Mouse (Mus musculus) embryonic facial prominence, embryonic 11.5 days (tissue): ENCODE results near the gene 2310002L09Rik. TPM values are rescaled to one million over a fixed set of nuclear protein-coding genes. Genes with fewer than 3 reads are reported as not detected.
"Not testable (repeated sequence)": the region's sequence is repeated elsewhere in the genome, so short reads cannot be mapped to it uniquely, and the experiment has no call there.

Source experiments
- ATAC-seq: fragments of 200-750 bp; cut with Nextera tagmentation; replicated peaks from 2 replicates; pipeline ENCODE4 v1.8.0; 2017; ENCODE audit warnings: low read depth; ENCODE audit not compliant: insufficient number of reproducible peaks, low FRiP score, low TSS enrichment
- DNase-seq: peaks from one replicate; pipeline ENCODE4 v3.0.0-alpha.2; 2015; ENCODE audit warnings: low spot score
- H3K27ac ChIP-seq: fragments of 300-500 bp; sonication (generic); replicated peaks from 2 replicates; pipeline ENCODE4 v1.5.1; 2014; ENCODE audit warnings: mild to moderate bottlenecking, low read depth, low read length, control low read depth
- H3K27me3 ChIP-seq: fragments of 300-500 bp; sonication (generic); 2 replicates; pipeline ENCODE4 v1.6.1; 2014; ENCODE audit warnings: mild to moderate bottlenecking, low read length, moderate library complexity, mixed read lengths; ENCODE audit not compliant: control insufficient read depth, insufficient read depth
- H3K36me3 ChIP-seq: fragments of 300-500 bp; sonication (generic); replicated peaks from 2 replicates; pipeline ENCODE4 v1.6.1; 2014; ENCODE audit warnings: low read depth, mild to moderate bottlenecking, low read length, moderate library complexity, mixed read lengths; ENCODE audit not compliant: control insufficient read depth, insufficient read depth
- H3K4me1 ChIP-seq: fragments of 300-500 bp; sonication (generic); 2 replicates; pipeline ENCODE4 v1.6.1; 2014; ENCODE audit warnings: low read length, mixed read lengths; ENCODE audit not compliant: control insufficient read depth, insufficient read depth
- H3K4me2 ChIP-seq: fragments of 300-500 bp; sonication (generic); 2 replicates; pipeline ENCODE4 v1.6.1; 2014; ENCODE audit warnings: low read depth, mild to moderate bottlenecking, control low read depth, low read length, moderate library complexity
- H3K4me3 ChIP-seq: fragments of 300-500 bp; sonication (generic); 2 replicates; pipeline ENCODE4 v1.5.1; 2014; ENCODE audit warnings: low read depth, low read length, control low read depth
- H3K9ac ChIP-seq: fragments of 300-500 bp; sonication (generic); replicated peaks from 2 replicates; pipeline ENCODE4 v1.6.1; 2014; ENCODE audit warnings: mild to moderate bottlenecking, control low read depth, low read length
- H3K9me3 ChIP-seq: fragments of 300-500 bp; sonication (generic); replicated peaks from 2 replicates; pipeline ENCODE4 v1.6.1; 2016; ENCODE audit warnings: mild to moderate bottlenecking, low read length, inconsistent platforms, mixed read lengths; ENCODE audit not compliant: control insufficient read depth
- WGBS: fragments of 180-500 bp; shearing (Covaris S2); extraction: QIAGEN DNeasy Blood & Tissue Kit; methylation state at CpG from one replicate; pipeline ENCODE4 v1.1.7; 2014; 5-methylcytosine and 5-hydroxymethylcytosine counted together
- polyA plus RNA-seq: library from polyadenylated mRNA; unstranded; fragments of >200 nt; fragmentation: Nextera tagmentation; extraction: Ambion mirVana; gene quantifications from 2 replicates; pipeline ENCODE4 v1.2.1, GENCODE M21; 2014

The 2310002L09Rik gene
- 0.56 and 1.3 TPM in 2 replicates for polyA plus RNA-seq

DNA sequence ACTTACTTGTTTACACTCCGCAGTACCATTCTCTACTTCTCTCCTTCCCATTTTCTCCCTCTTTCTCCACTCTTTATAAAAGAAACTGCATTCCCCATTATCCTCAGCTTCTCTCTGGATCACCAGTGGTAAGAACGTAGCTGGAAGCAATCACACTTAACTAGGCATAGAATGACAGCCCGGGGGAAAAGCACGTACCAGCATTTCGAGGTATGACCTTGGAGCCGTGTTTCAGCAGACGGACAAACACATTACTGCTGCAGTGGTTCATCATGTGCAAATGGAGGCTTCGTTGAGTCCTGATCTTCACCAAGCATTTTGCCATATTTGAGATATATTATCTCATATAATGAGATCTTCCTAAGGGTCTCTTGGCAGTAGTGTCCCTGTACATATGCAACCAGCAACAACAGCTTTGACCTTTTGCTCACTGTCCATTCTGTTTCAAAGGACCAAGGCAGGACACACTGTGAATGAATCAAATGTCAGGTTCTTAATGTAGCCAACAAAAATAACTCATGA lies at the start of gene 2310002L09Rik:
TSS of gene 2310002L09Rik (minus strand) at position 472 of the 522 bp plus-strand sequence.
- DNase-seq (peak; percentile 19), ATAC-seq (no peak)
- H3K9ac ChIP-seq, result no peak within 1 kb of the TSS
- no peaks in the 10 kb centered on the region for H3K27me3 ChIP-seq
- no peaks in the 10 kb centered on the region for H3K9me3 ChIP-seq
- 62% methylated on average over 8 of the region's 8 CpGs for WGBS
- no peaks in the 10 kb centered on the region for H3K4me1 ChIP-seq
- no peak within 1 kb of the TSS for H3K4me2 ChIP-seq
- H3K27ac ChIP-seq, result no peak within 1 kb of the TSS
- no peak within 1 kb of the TSS for H3K4me3 ChIP-seq
- H3K36me3 ChIP-seq, result no peaks in the 10 kb centered on the region

DNA sequence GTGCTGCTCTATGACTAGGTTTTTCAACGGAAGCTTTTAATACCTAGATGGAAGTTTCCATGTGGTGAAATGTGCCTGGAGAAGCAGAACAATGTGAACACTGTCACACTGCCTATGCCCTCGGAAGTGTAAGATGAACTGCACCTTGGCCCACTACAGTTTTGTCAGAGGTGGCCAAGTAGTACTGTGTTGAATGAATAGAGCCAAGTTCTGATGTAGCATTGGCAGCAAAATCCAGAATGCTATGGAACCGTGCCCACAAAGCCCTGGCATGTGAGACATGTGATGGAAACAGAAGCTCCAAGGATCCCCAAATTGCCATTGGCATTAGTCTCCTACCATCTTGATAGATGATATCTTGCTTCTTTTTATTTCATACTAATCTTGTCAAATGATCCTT lies 29.8 kb upstream of the 2310002L09Rik start:
- H3K4me3 ChIP-seq, result no peak overlapping the region
- no peaks in the 10 kb centered on the region for H3K27me3 ChIP-seq
- H3K9ac ChIP-seq, result no peak overlapping the region
- H3K27ac ChIP-seq, result no peak overlapping the region
- DNase-seq, result no peak
- WGBS, result 84% methylated on average over 3 of the region's 3 CpGs
- no peak for ATAC-seq
- no peak overlapping the region for H3K4me2 ChIP-seq
- H3K36me3 ChIP-seq, result no peaks in the 10 kb centered on the region
- no peaks in the 10 kb centered on the region for H3K4me1 ChIP-seq
- no peaks in the 10 kb centered on the region for H3K9me3 ChIP-seq

GRCm38 (mm10) chr4:73920660-73921059 lies 30.0 kb downstream of the 2310002L09Rik start, which contains the start of gene Gm11756:
Gene Gm11756 (minus strand): TSS chr4:73920760.
- H3K36me3 ChIP-seq, DNase-seq, H3K4me2 ChIP-seq, H3K4me3 ChIP-seq, H3K27ac ChIP-seq, H3K27me3 ChIP-seq, H3K9me3 ChIP-seq, H3K4me1 ChIP-seq, H3K9ac ChIP-seq, ATAC-seq: not testable (repeated sequence)
- 85% methylated on average over 6 of the region's 6 CpGs for WGBS

GRCm38 (mm10) chr4:73905853-73906252 lies 44.8 kb downstream of the 2310002L09Rik start, which contains the start of gene Gm13871:
Gene Gm13871 (minus strand): TSS chr4:73905953.
- WGBS, result no CpG with 5 or more reads among the region's 4 CpGs
- DNase-seq, ATAC-seq, H3K4me2 ChIP-seq, H3K9me3 ChIP-seq, H3K4me1 ChIP-seq, H3K4me3 ChIP-seq, H3K36me3 ChIP-seq, H3K27me3 ChIP-seq, H3K27ac ChIP-seq, H3K9ac ChIP-seq: not testable (repeated sequence)

- H3K4me2 ChIP-seq, H3K9ac ChIP-seq, H3K4me1 ChIP-seq, H3K27me3 ChIP-seq, H3K4me3 ChIP-seq, DNase-seq, ATAC-seq, H3K36me3 ChIP-seq, H3K27ac ChIP-seq, H3K9me3 ChIP-seq: not testable (repeated sequence)
- no CpG with 5 or more reads among the region's 4 CpGs for WGBS
Measured at GRCm38 (mm10) chr4:73891012-73891411, 59.6 kb downstream of the 2310002L09Rik start, which contains the start of gene Gm11757. Gene Gm11757 (minus strand): TSS chr4:73891112.

Other genes with a start within 250 kb of the 2310002L09Rik start
- gene Rasef, start 159.9 kb downstream of the 2310002L09Rik start, polyA plus RNA-seq, result 3.6 and 3.9 TPM in 2 replicates
- gene Gm11758, start 74.6 kb downstream of the 2310002L09Rik start, polyA plus RNA-seq, result not detected in 2 replicates
- not detected in 2 replicates for gene Gm11757, start 59.7 kb downstream of the 2310002L09Rik start, polyA plus RNA-seq
- not detected in 2 replicates for gene Gm13871, start 44.9 kb downstream of the 2310002L09Rik start, polyA plus RNA-seq
- gene Gm11756, start 30.1 kb downstream of the 2310002L09Rik start, polyA plus RNA-seq, result not detected in 2 replicates
- gene Frmd3, start 62.6 kb upstream of the 2310002L09Rik start, polyA plus RNA-seq, result 3.0 and 3.9 TPM in 2 replicates